Mouse (Mus musculus): Measurements from ENCODE around the gene C730034F03Rik. TPM values are rescaled to one million over a fixed set of nuclear protein-coding genes. Genes with fewer than 3 reads are reported as not detected.

Gene C730034F03Rik
- total RNA-seq, 2 experiments from 2014 or later: 0.27 to 0.49 TPM

GRCm38 (mm10) chr15:89475611-89476474 lies 46.5 kb downstream of the C730034F03Rik start:
- peak; percentile 94 for DNase-seq

- DNase-seq: no peak
Observed at GRCm38 (mm10) chr15:89476475-89476815, 47.1 kb downstream of the C730034F03Rik start.

- DNase-seq: no peak
Observed at GRCm38 (mm10) chr15:89477091-89477491, 47.7 kb downstream of the C730034F03Rik start, which contains the start of gene Arsa. Gene Arsa (minus strand): TSS chr15:89477425.

GRCm38 (mm10) chr15:89477806-89478205 lies 48.4 kb downstream of the C730034F03Rik start:
- DNase-seq: no peak

GRCm38 (mm10) chr15:89478622-89479021 lies 49.2 kb downstream of the C730034F03Rik start:
- no peak for DNase-seq

Other genes with a start within 250 kb of the C730034F03Rik start
- 10 to 100 TPM in 1 of 2 experiments, 1 to 10 TPM in 1; 8.5 to 11.9 TPM for gene Plxnb2, start 248.8 kb upstream of the C730034F03Rik start, total RNA-seq (2021)
- gene Dennd6b, start 233.1 kb upstream of the C730034F03Rik start, total RNA-seq (2021): 1 to 10 TPM; 6.6 to 8.4 TPM
- 10 to 100 TPM; 71.1 to 72.5 TPM for gene Ppp6r2, start 218.0 kb upstream of the C730034F03Rik start, total RNA-seq (2021)
- gene Sbf1, start 114.3 kb upstream of the C730034F03Rik start, total RNA-seq (2021): 10 to 100 TPM; 48.1 to 61.0 TPM
- not detected for gene Adm2, start 106.9 kb upstream of the C730034F03Rik start, total RNA-seq (2021)
- gene Miox, start 95.2 kb upstream of the C730034F03Rik start, total RNA-seq (2021): not detected
- 10 to 100 TPM in 1 of 2 experiments, 1 to 10 TPM in 1; 9.9 to 13.6 TPM for gene Lmf2, start 73.9 kb upstream of the C730034F03Rik start, total RNA-seq (2021)
- gene Ncaph2, start 73.9 kb upstream of the C730034F03Rik start, total RNA-seq (2021): 10 to 100 TPM; 35.1 to 37.0 TPM
- gene Sco2, start 55.7 kb upstream of the C730034F03Rik start, total RNA-seq (2021): 10 to 100 TPM; 14.7 to 21.8 TPM
- under 1 TPM; 0.29 to 0.49 TPM for gene Tymp, start 52.5 kb upstream of the C730034F03Rik start, total RNA-seq (2021)
- gene Odf3b, start 50.3 kb upstream of the C730034F03Rik start, total RNA-seq (2021): under 1 TPM in 1 of 2 experiments, not detected in 1; 0.32 TPM
- not detected for gene Klhdc7b, start 44.7 kb upstream of the C730034F03Rik start, total RNA-seq (2021)
- gene Syce3, start 19.1 kb upstream of the C730034F03Rik start, total RNA-seq (2021): not detected
- 100 to 1,000 TPM; 227 to 251 TPM for gene Cpt1b, start 3.7 kb upstream of the C730034F03Rik start, total RNA-seq (2021)
- not detected for gene Gm44502, start 107 bp downstream of the C730034F03Rik start, total RNA-seq (2021)
- 10 to 100 TPM; 21.4 to 24.2 TPM for gene Chkb, start 319 bp downstream of the C730034F03Rik start, total RNA-seq (2021)
- gene Mapk8ip2, start 24.3 kb downstream of the C730034F03Rik start, total RNA-seq (2021): under 1 TPM; 0.29 to 0.31 TPM
- gene Arsa, start 47.8 kb downstream of the C730034F03Rik start, total RNA-seq (2021): 1 to 10 TPM; 4.2 to 4.9 TPM
- gene Shank3, start 70.0 kb downstream of the C730034F03Rik start, total RNA-seq (2021): 10 to 100 TPM; 12.8 to 17.5 TPM
- under 1 TPM; 0.27 to 0.36 TPM for gene Acr, start 138.7 kb downstream of the C730034F03Rik start, total RNA-seq (2021)
- 1 to 10 TPM; 1.8 to 1.9 TPM for gene Rabl2, start 162.3 kb downstream of the C730034F03Rik start, total RNA-seq (2021)